Mouse (Mus musculus) cerebellum, adult 2 months (tissue): ENCODE measurements around the gene Yipf1.
A peak's percentile ranks its signal among the peaks of the same experiment; 100 is the strongest.

Experiments used
- CTCF ChIP-seq: fragments of 200-500 bp; IDR thresholded peaks from 2 replicates; pipeline ENCODE4 v1.5.1; 2011; ENCODE audit warnings: low read depth, mild to moderate bottlenecking, control low read depth, low read length, moderate library complexity, borderline replicate concordance; ENCODE audit not compliant: insufficient read depth
- POLR2A ChIP-seq: fragments of 200-500 bp; IDR thresholded peaks from 2 replicates; pipeline ENCODE4 v1.6.1; 2011; ENCODE audit warnings: low read length, control low read depth, borderline replicate concordance; ENCODE audit not compliant: insufficient read depth

DNA sequence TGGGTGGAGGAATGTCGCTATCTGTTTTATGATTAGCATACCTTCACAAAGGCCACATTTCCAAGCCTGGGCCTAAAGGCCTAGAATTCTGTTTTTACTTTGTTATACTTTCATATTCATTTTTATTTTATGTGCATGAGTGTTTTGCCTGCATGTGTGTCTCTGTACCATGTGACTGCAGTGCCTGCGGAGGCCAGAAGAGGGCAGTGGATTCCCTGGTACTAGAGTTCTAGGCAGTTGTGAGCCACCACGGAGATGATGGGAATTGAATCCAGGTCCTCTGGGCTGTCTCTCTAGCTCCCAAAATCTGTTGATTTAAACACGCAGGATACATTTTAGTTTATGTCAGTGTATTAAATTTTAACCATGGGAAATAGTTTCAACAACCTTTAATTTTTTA is 19.4 kb downstream of the Yipf1 start:
- TF ChIP-seq CTCF (0 out of 2 replicates have a peak, but pooled peaks have one; percentile 13), POLR2A (no peak)
